ENCODE assay signal across 8 mouse cellular contexts in the genomic region with DNA sequence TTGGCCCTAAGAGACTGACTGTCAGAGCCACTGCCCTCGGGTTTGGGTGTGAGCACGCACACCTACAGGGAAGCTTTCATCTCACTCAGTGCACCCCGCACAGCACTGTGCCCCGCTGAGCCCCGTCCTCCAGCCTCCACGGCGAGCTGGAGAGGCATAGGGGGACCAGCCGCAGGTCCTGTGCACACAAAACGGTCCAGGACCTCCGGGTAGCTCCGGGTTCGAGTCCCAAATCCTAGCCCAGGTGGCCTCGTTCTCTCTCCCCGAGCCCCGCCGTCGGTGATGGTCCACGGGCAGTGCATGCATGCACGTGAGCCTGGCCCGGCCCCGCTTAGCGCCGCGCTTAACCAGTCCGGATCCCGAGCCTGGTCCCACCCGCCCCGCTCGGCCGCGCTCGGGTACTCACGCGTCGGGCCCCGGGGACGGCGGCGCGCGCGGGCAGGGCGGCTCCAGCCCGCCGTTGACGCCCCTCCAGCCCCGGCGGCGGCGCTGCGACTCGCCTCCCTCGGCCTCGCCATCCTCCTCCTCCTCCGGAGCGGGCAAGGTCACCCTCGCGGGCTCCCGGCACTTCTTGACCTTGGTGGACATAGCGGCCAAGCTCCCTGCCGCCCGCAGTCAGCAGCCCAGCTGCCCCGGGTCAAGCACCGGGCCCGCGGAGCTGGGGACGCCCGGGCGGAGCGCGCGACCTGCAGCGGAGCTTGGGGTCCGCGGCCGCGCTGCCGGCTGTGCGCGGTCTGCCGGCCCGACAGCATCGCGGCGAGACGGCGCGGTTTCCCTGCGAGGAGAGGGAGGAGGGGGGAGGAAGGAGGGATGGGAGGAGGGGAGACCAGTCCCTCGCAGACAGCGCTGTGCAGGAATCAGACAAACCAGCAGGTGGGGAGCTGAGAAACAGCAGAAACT. TPM values are rescaled to one million over a fixed set of nuclear protein-coding genes. Genes with fewer than 3 reads are reported as not detected.
DNase-seq lines count a peak whose midpoint lies in the region; ATAC-seq and TF ChIP-seq lines count a peak whose summit lies in the region.

Trpc3 (minus strand) TSS at position 776 of the 900 bp plus-strand sequence.

- no peaks in the 10 kb centered on the region for H3K79me2 ChIP-seq in liver, adult 2 months (ENCODE audit: control insufficient read depth, insufficient read depth, low read length)

- TF ChIP-seq POLR2A in kidney, adult 2 months (IDR thresholded peaks at IDR 0.05; ENCODE audit: low read depth, low read length): no peak
- no peak for TF ChIP-seq POLR2A in liver, adult 2 months (IDR thresholded peaks at IDR 0.05; ENCODE audit: extremely low read depth, insufficient read depth, low read length)

- peak within 1 kb of the TSS; percentile 91 for H3K4me3 ChIP-seq in megakaryocyte, embryonic 14.5 days (replicated peaks)
- peak within 1 kb of the TSS; percentile 59 for H3K4me3 ChIP-seq in kidney, adult 2 months (ENCODE audit: insufficient read depth, low read depth, low read length)
- H3K4me3 ChIP-seq in liver, adult 2 months (ENCODE audit: insufficient read depth, low read depth, low read length): peak within 1 kb of the TSS; percentile 55
- peak within 1 kb of the TSS; percentile 82 for H3K4me3 ChIP-seq in neural tube, embryonic 13.5 days

- H3K4me1 ChIP-seq in megakaryocyte, embryonic 14.5 days: peaks cover 19% of the 10 kb centered on the region
- no peaks in the 10 kb centered on the region for H3K4me1 ChIP-seq in kidney, adult 2 months (ENCODE audit: control insufficient read depth, insufficient read depth, low read length)
- no peaks in the 10 kb centered on the region for H3K4me1 ChIP-seq in liver, adult 2 months (ENCODE audit: control insufficient read depth, insufficient read depth, low read length)
- peaks cover 16% of the 10 kb centered on the region for H3K4me1 ChIP-seq in neural tube, embryonic 13.5 days (replicated peaks)

- H3K4me2 ChIP-seq in neural tube, embryonic 13.5 days: peak within 1 kb of the TSS; percentile 69

- peak; percentile 57 for DNase-seq in embryo, embryonic 11.5 days (ENCODE audit: low read depth, low spot score)
- DNase-seq in heart, adult 9 months (ENCODE audit: low spot score in 2 of 2): peak; percentile 8 to 14
- peak; percentile 30 for DNase-seq in kidney, adult 2 months
- DNase-seq in liver, adult 2 months (ENCODE audit: extremely low read depth, low read depth, low spot score): no peak
- DNase-seq in thymus, postnatal 25 days: peak; percentile 31

- peaks cover 73% of the 10 kb centered on the region for H3K27me3 ChIP-seq in megakaryocyte, embryonic 14.5 days (replicated peaks)
- H3K27me3 ChIP-seq in kidney, adult 2 months (replicated peaks; ENCODE audit: control insufficient read depth, insufficient read depth, low read length): no peaks in the 10 kb centered on the region
- peaks cover 10% of the 10 kb centered on the region for H3K27me3 ChIP-seq in liver, adult 2 months (ENCODE audit: control insufficient read depth, insufficient read depth, low read length)
- peaks cover 5% of the 10 kb centered on the region for H3K27me3 ChIP-seq in neural tube, embryonic 13.5 days

- no peak for TF ChIP-seq CTCF in kidney, adult 2 months (conservative IDR thresholded peaks at IDR 0.05; ENCODE audit: insufficient read depth, insufficient read length, low read depth, low read length)
- TF ChIP-seq CTCF in liver, adult 2 months (IDR thresholded peaks at IDR 0.05; ENCODE audit: low read depth, low read length): no peak

- H3K9me3 ChIP-seq in megakaryocyte, embryonic 14.5 days: peaks cover 11% of the 10 kb centered on the region
- H3K9me3 ChIP-seq in neural tube, embryonic 13.5 days: no peaks in the 10 kb centered on the region

- H3K9ac ChIP-seq in liver, adult 2 months (ENCODE audit: low read depth, low read length): peak within 1 kb of the TSS; percentile 68
- H3K9ac ChIP-seq in neural tube, embryonic 13.5 days: peak within 1 kb of the TSS; percentile 85

- no peak within 1 kb of the TSS for H3K27ac ChIP-seq in kidney, adult 2 months (ENCODE audit: insufficient read depth, low read depth, low read length)
- H3K27ac ChIP-seq in liver, adult 2 months (replicated peaks; ENCODE audit: insufficient read depth, low read depth, low read length): peak within 1 kb of the TSS; percentile 14; the same call in 1 of the 2 replicates
- peak within 1 kb of the TSS; percentile 79 for H3K27ac ChIP-seq in neural tube, embryonic 13.5 days (replicated peaks)

- ATAC-seq in megakaryocyte, adult 5-6 weeks (ENCODE audit: poor library complexity, severe bottlenecking): no peak
- ATAC-seq in neural tube, embryonic 13.5 days (ENCODE audit: low read depth): peak; percentile 96

- no peaks in the 10 kb centered on the region for H3K36me3 ChIP-seq in megakaryocyte, embryonic 14.5 days (replicated peaks; ENCODE audit: low read length)
- H3K36me3 ChIP-seq in kidney, adult 2 months (ENCODE audit: control insufficient read depth, insufficient read depth, low read length): no peaks in the 10 kb centered on the region
- no peaks in the 10 kb centered on the region for H3K36me3 ChIP-seq in liver, adult 2 months (ENCODE audit: control insufficient read depth, insufficient read depth, low read length)
- H3K36me3 ChIP-seq in neural tube, embryonic 13.5 days: no peaks in the 10 kb centered on the region

- WGBS in kidney, adult 2 months: under 1% methylated on average over 90 of the region's 91 CpGs
- WGBS in liver, adult 2 months: 1% methylated on average over 91 of the region's 91 CpGs
- WGBS in neural tube, embryonic 13.5 days: under 1% methylated on average over 86 of the region's 91 CpGs

RNA-seq across cellular contexts. Expression of gene Trpc3, which starts in this region (rescaled TPM):
- not detected in 2 replicates for polyA plus RNA-seq in megakaryocyte, embryonic 14.5 days (2012; ENCODE audit: insufficient read depth, low replicate concordance)
- total RNA-seq in megakaryocyte, adult 5-6 weeks (2015): not detected in 2 replicates
- total RNA-seq in megakaryocyte, adult 5-6 weeks (2017): not detected in 2 replicates
- 1.8 TPM in 2 replicates for polyA plus RNA-seq in kidney, adult 2 months (2012; rRNA removed)
- total RNA-seq in liver, adult 2 months (2014; rRNA removed): 0.46 and 0.87 TPM in 2 replicates
- polyA plus RNA-seq in liver, adult 2 months (2012; rRNA removed): 0.21 and 0.27 TPM in 2 replicates
- 9.6 and 12.0 TPM in 2 replicates for polyA plus RNA-seq in neural tube, embryonic 13.5 days (2015; fragmentation: Nextera tagmentation; extraction: Ambion mirVana)
